Mouse (Mus musculus) cerebellum, adult 2 months (tissue): ENCODE data around the gene Plxnb2. TPM values are rescaled to one million over a fixed set of nuclear protein-coding genes. Genes with fewer than 3 reads are reported as not detected.

Experiments used
- DNase-seq, 2 experiments: peaks; one replicate each; pipeline ENCODE4 v3.0.0; 2021
- H3K27ac ChIP-seq: fragments of 200-500 bp; 2 replicates; pipeline ENCODE4 v1.5.1; 2012; ENCODE audit warnings: low read length, control low read depth, inconsistent platforms; ENCODE audit not compliant: insufficient read depth
- H3K27me3 ChIP-seq: fragments of 200-500 bp; 2 replicates; pipeline ENCODE4 v1.6.1; 2012; ENCODE audit warnings: inconsistent platforms, mild to moderate bottlenecking, low read length, moderate library complexity; ENCODE audit not compliant: control insufficient read depth, insufficient read depth
- H3K4me1 ChIP-seq: fragments of 200-500 bp; 2 replicates; pipeline ENCODE4 v1.6.1; 2011; ENCODE audit warnings: low read length; ENCODE audit not compliant: control insufficient read depth, insufficient read depth
- H3K4me3 ChIP-seq: fragments of 200-500 bp; replicated peaks from 2 replicates; pipeline ENCODE3; 2011; ENCODE audit warnings: mild to moderate bottlenecking, low read depth, low read length, control low read depth; ENCODE audit not compliant: insufficient read depth
- CTCF ChIP-seq: fragments of 200-500 bp; IDR thresholded peaks from 2 replicates; pipeline ENCODE4 v1.5.1; 2011; ENCODE audit warnings: low read depth, mild to moderate bottlenecking, control low read depth, low read length, moderate library complexity, borderline replicate concordance; ENCODE audit not compliant: insufficient read depth
- POLR2A ChIP-seq: fragments of 200-500 bp; IDR thresholded peaks from 2 replicates; pipeline ENCODE4 v1.6.1; 2011; ENCODE audit warnings: low read length, control low read depth, borderline replicate concordance; ENCODE audit not compliant: insufficient read depth
- WGBS: fragments of 180-500 bp; shearing (Covaris S2); methylation state at CpG from one replicate; pipeline ENCODE4 v1.1.7; 2018; 5-methylcytosine and 5-hydroxymethylcytosine counted together
- polyA plus RNA-seq: library from polyadenylated mRNA; depleted of rRNA; stranded (reverse); fragments of >200 nt; gene quantifications from 2 replicates; pipeline ENCODE4 v1.2.3, GENCODE M21; 2012

Plxnb2 gene
- polyA plus RNA-seq, 1 experiment = 127 TPM

DNA sequence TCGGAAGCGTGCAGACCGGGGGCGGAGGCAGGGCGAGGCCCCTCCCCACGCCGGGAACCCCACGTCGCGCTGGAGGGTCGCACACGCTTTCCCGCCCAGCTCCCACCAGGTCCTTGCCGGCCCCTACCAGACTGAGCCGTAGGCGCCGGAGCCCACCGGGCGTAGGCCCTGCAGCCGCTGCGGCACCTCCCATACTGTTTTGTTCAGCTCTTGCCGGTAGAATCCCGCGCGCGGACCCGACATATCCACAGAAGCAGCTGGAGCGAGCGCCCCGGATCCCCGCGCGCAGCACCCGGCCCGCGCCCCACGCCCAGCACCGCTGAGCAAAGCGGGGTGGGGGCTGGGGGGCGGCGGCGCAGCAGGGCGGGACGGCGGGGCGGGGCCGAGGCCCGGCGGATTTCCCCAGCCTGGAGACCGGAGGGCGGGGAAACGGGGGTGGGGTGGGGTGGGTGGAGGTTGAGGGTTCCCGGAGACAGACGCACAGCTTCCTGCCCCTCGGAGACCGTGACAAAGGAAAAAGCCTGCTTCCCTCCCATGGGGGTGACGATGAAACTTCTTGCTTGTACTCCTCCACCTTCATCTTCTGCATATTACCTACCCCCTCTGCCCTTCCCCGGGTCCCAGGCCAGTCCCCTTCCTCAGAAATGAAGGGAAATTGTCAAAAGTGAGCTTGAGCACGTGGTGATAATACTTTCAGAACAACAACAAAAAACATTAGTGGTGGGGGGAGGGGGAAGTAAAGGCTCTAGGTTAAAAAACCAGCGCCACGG is 31.1 kb downstream of the Plxnb2 start, which contains the start of gene Mapk11:
Gene Mapk11, minus strand, starts transcription at position 358 of the 770 bp plus-strand sequence.
- Histone ChIP-seq H3K4me3 (peak within 1 kb of the TSS; percentile 82), H3K4me1 (peaks cover 21% of the 10 kb centered on the region), H3K27ac (peak within 1 kb of the TSS; percentile 83), H3K27me3 (no peaks in the 10 kb centered on the region)
- TF ChIP-seq CTCF = no peak
- peak; percentile 6; the same call in 1 of the 2 replicates for TF ChIP-seq POLR2A
- WGBS = under 1% methylated on average over 51 of the region's 61 CpGs
- peak; percentile 53 to 59 for DNase-seq

DNA sequence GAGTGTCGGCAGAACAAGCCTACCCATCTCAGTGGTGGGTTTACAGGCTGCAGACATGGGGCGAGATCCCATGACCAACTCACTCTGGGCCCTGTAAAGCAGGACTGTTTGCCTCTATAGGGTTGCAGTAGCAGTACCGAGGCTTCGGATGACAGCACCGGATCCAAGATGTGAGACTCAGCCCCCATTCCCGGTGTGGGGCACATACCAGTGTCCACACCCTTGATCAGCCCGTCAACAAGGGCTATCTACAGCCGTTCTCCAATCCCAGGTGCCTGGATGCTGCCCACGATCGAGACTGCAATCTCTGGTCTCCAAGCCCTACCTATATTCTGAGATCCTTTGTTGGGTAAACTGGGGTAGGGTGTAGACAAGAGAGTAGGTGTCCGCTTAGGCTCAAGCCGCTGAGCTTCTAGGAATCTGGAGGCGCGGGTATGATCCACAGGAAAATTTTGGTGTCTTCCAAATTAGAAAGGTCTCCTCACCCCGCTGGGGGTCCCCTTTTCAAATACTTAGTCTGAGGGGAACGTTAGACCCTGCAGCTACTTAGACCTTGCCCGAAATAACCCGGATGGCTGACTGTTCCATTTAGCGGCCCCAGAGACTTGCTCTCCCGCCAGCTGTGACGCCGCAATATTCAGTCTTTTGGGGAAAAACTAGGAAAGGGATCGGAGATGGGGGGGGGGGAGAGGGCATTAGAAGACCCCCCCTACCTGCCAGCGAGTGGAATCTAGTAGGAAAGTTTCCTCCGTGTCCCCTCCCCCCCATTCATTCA is 31.9 kb downstream of the Plxnb2 start:
- DNase-seq = peak in 1 of 2 experiments; percentile 49
- H3K27ac ChIP-seq = peak overlapping the region; percentile 83
- no peaks in the 10 kb centered on the region for H3K27me3 ChIP-seq
- 11% methylated on average over 25 of the region's 25 CpGs for WGBS
- peaks cover 21% of the 10 kb centered on the region for H3K4me1 ChIP-seq
- peak overlapping the region; percentile 82 for H3K4me3 ChIP-seq
- TF ChIP-seq CTCF (no peak), POLR2A (no peak)

DNA sequence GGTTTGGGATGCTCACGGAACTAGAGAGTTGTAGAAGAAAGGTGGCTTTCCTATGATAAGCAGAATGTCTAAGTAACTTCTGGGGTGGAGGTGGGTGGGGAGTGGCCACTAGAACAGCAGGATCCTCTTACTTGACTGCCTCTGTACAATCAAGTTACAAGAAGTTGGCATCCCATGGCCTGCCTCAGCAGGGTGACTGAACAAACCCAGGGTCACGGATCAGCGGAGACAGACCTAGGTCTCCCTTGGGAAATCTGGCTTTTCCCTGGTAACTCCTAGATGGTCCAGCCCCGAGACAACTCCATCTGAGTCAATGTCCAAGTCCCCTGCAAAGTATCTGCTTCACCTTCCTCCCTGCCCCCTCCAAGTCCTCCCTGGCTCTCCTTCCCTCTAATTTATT is 32.7 kb downstream of the Plxnb2 start:
- no peak for DNase-seq
- Histone ChIP-seq H3K27ac (no peak overlapping the region), H3K27me3 (no peaks in the 10 kb centered on the region), H3K4me1 (peaks cover 21% of the 10 kb centered on the region), H3K4me3 (peak overlapping the region; percentile 9)
- WGBS = 72% methylated on average over 4 of the region's 4 CpGs
- TF ChIP-seq CTCF = no peak
- TF ChIP-seq POLR2A = no peak

DNA sequence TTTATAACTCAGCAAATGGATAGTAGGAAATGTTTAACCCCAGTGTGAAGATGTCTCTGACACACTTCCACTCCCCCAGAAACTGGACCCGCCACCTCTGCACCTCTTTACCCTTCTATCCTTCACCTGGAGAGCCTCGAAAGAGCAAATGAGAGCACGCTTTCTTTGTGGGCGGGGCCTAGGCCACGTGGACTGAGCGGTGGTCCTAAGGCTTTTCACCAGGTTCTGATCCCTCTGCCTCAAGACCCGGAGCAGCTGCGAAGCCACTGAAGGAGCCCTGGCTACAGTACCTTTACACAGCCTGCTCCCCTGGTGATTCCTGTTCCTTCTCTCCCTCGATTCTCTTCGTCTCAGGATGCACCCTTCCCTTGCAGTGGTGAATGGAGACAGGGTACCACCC is 33.1 kb downstream of the Plxnb2 start:
- no peak for DNase-seq
- Histone ChIP-seq H3K27ac (0 out of 2 replicates have a peak overlapping the region, but pooled peaks have one; percentile 30), H3K27me3 (no peaks in the 10 kb centered on the region), H3K4me1 (peaks cover 21% of the 10 kb centered on the region), H3K4me3 (peak overlapping the region; percentile 59)
- TF ChIP-seq CTCF (no peak), POLR2A (no peak)
- WGBS = 27% methylated on average over 10 of the region's 10 CpGs

DNA sequence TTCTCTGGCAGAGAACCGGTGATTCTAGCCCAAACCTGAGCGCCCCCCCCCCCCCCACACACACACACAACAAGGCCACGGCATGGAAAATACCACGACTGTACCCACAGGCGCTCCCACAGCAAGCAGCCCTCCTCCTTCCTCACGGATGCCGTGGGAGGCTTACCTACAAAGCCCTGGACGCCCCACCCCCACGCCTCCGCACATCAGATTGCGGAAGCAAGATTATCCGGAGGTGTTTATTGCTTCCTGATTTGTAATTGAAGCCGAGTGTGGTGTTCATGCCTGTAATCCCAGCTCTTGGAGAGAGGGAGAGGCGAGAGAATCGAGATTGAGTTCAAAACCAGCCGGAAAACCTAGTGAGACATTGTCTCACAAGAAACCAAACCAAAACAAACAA is 33.6 kb downstream of the Plxnb2 start:
- TF ChIP-seq POLR2A = no peak
- TF ChIP-seq CTCF = no peak
- H3K27ac ChIP-seq = peak overlapping the region; percentile 30
- no peaks in the 10 kb centered on the region for H3K27me3 ChIP-seq
- H3K4me3 ChIP-seq = peak overlapping the region; percentile 59
- 11% methylated on average over 16 of the region's 16 CpGs for WGBS
- H3K4me1 ChIP-seq = peaks cover 21% of the 10 kb centered on the region
- peak; percentile 68 to 69 for DNase-seq

DNA sequence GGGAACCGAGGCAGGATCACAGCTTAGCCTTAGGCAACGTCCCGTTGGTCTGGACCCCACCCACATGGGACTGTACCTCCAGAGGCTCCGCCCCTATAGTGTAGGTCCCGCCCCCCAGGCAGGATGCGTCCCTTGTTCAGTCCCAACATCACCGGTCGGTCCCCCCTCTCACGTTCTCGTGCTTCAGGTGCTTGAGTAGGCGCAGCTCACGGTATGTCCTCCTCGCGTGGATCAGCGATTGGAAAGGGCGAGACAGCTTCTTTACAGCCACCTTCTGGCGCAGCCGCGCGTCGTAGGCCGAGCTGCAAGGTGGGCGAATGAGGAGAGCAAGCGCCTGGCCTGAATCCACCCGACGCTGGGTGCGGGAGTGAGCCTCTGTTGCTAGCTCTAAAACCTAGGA is 34.1 kb downstream of the Plxnb2 start:
- H3K4me3 ChIP-seq = peak overlapping the region; percentile 59
- H3K27me3 ChIP-seq = no peaks in the 10 kb centered on the region
- TF ChIP-seq CTCF (no peak), POLR2A (peak; percentile 68)
- H3K27ac ChIP-seq = peak overlapping the region; percentile 30
- WGBS = 6% methylated on average over 27 of the region's 27 CpGs
- H3K4me1 ChIP-seq = peaks cover 21% of the 10 kb centered on the region
- peak; percentile 81 to 85 for DNase-seq

DNA sequence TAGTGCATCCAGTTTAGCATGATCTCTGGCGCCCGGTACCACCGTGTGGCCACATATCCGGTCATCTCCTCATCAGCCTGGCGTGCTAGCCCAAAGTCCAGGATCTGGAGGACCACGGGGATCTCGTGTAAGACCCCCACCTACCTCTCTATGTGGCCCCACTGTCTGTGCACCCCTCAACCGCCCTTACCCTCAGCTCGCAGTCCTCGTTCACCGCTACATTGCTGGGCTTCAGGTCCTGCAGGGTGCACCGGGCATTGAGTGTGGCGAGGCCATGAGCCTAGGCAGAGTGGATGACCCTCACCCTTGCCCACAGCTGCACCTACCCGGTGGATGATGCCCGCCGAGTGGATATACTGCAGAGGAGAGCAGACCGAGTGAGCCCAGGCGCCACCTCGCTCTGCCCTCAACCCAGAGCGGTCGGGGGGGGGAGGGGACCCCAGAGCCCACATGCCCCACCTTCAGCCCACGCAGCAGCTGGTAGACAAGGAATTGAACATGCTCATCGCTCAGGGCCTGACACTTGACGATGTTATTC is 34.7 kb downstream of the Plxnb2 start:
- no peak for TF ChIP-seq POLR2A
- no peak for TF ChIP-seq CTCF
- WGBS = 82% methylated on average over 24 of the region's 24 CpGs
- peaks cover 21% of the 10 kb centered on the region for H3K4me1 ChIP-seq
- DNase-seq = no peak
- no peaks in the 10 kb centered on the region for H3K27me3 ChIP-seq
- H3K27ac ChIP-seq = no peak overlapping the region
- H3K4me3 ChIP-seq = peak overlapping the region; percentile 59
